In genomic region chr3:27703081-27703480, GRCm38 (mm10) we compare ENCODE assay signal across 12 mouse cellular contexts.
"Had no signal": no experiment of that assay in that cellular context is flagged by ENCODE, and none has a peak within 500 bp of the region (broad histone marks: within the 10 kb centered on the region; RNA-seq: fewer than 3 reads in every experiment).

No protein-coding gene starts in this region.

- DNase-seq: gastrocnemius, adult 2 months; gastrocnemius, postnatal 14 days; gastrocnemius, postnatal 36 days; heart, adult 18-20 months; heart, postnatal 10 days; kidney, adult 18-20 months; kidney, adult 8-10 months; kidney, postnatal 10 days; kidney, postnatal 25 days; kidney, postnatal 4 days; layer of hippocampus, postnatal 36 days; left cerebral cortex, postnatal 4 days had no signal
